Mouse (Mus musculus): ENCODE results near the gene Aarsd1.
"Not testable (repeated sequence)": the region's sequence is repeated elsewhere in the genome, so short reads cannot be mapped to it uniquely, and the experiment has no call there.

GRCm38 (mm10) chr11:101449596-101449995 lies 32.2 kb upstream of the Aarsd1 start:
- not testable (repeated sequence) for TF ChIP-seq CTCF (IDR thresholded peaks at IDR 0.05; ENCODE audit: control insufficient read depth, insufficient read depth, insufficient replicate concordance, low read depth, low read length); POLR2A (IDR thresholded peaks at IDR 0.05; ENCODE audit: control insufficient read depth, low read depth, low read length)

Data from testis, adult 2 months (tissue).